Mouse (Mus musculus) heart, embryonic 16.5 days (tissue): Measurements from ENCODE around the gene Gpr87. TPM values are rescaled to one million over a fixed set of nuclear protein-coding genes. Genes with fewer than 3 reads are reported as not detected.
A peak's percentile ranks its signal among the peaks of the same experiment; 100 is the strongest.

ENCODE experiments used
- ATAC-seq: fragments of 200-750 bp; cut with Nextera tagmentation; replicated peaks from 2 replicates; pipeline ENCODE4 v1.8.0; 2017; ENCODE audit warnings: moderate number of reproducible peaks; ENCODE audit not compliant: insufficient read depth, low FRiP score; ENCODE audit errors: extremely low read depth
- H3K27ac ChIP-seq: fragments of 300-500 bp; sonication (generic); 2 replicates; pipeline ENCODE4 v1.5.1; 2014; ENCODE audit warnings: mild to moderate bottlenecking, low read length, control low read depth, moderate library complexity
- H3K27me3 ChIP-seq: fragments of 300-500 bp; sonication (generic); 2 replicates; pipeline ENCODE4 v1.6.1; 2014; ENCODE audit warnings: low read length, mixed read lengths; ENCODE audit not compliant: control insufficient read depth, insufficient read depth
- H3K36me3 ChIP-seq: fragments of 300-500 bp; sonication (generic); 2 replicates; pipeline ENCODE4 v1.6.1; 2014; ENCODE audit not compliant: control insufficient read depth, insufficient read depth
- H3K4me1 ChIP-seq: fragments of 300-500 bp; sonication (generic); 2 replicates; pipeline ENCODE4 v1.6.1; 2014; ENCODE audit warnings: low read length, mixed read lengths; ENCODE audit not compliant: control insufficient read depth, insufficient read depth
- H3K4me2 ChIP-seq: fragments of 300-500 bp; sonication (generic); 2 replicates; pipeline ENCODE4 v1.6.1; 2014; ENCODE audit warnings: low read depth, mild to moderate bottlenecking, control low read depth, low read length
- H3K4me3 ChIP-seq: fragments of 300-500 bp; sonication (generic); 2 replicates; pipeline ENCODE4 v1.5.1; 2014; ENCODE audit warnings: mild to moderate bottlenecking, control low read depth, low read length
- H3K9ac ChIP-seq: fragments of 300-500 bp; sonication (generic); 2 replicates; pipeline ENCODE4 v1.6.1; 2014; ENCODE audit warnings: low read length, control low read depth
- H3K9me3 ChIP-seq: fragments of 300-500 bp; sonication (generic); replicated peaks from 2 replicates; pipeline ENCODE4 v1.6.1; 2016; ENCODE audit warnings: low read length; ENCODE audit not compliant: control insufficient read depth
- WGBS: fragments of 180-500 bp; shearing (Covaris S2); extraction: QIAGEN DNeasy Blood & Tissue Kit; methylation state at CpG from one replicate; pipeline ENCODE4 v1.1.7; 2014; 5-methylcytosine and 5-hydroxymethylcytosine counted together
- polyA plus RNA-seq: library from polyadenylated mRNA; unstranded; fragments of >200 nt; fragmentation: Nextera tagmentation; extraction: Ambion mirVana; gene quantifications from 2 replicates; pipeline ENCODE4 v1.2.1, GENCODE M21; 2015

Gene Gpr87
- polyA plus RNA-seq, 1 experiment from 2014 or later = 1.1 TPM

GRCm38 (mm10) chr3:59175234-59175633, 19.7 kb downstream of the Gpr87 start:
- H3K9ac ChIP-seq = no peak overlapping the region
- no peaks in the 10 kb centered on the region for H3K9me3 ChIP-seq
- ATAC-seq = peak; percentile 55
- no peaks in the 10 kb centered on the region for H3K27me3 ChIP-seq
- peaks cover 11% of the 10 kb centered on the region for H3K4me1 ChIP-seq
- WGBS = 32% methylated on average over 5 of the region's 5 CpGs
- H3K36me3 ChIP-seq = no peaks in the 10 kb centered on the region
- H3K4me2 ChIP-seq = no peak overlapping the region
- H3K4me3 ChIP-seq = no peak overlapping the region
- no peak overlapping the region for H3K27ac ChIP-seq

- ATAC-seq = no peak
- Histone ChIP-seq H3K4me3 (no peak overlapping the region), H3K4me2 (no peak overlapping the region), H3K27ac (no peak overlapping the region), H3K4me1 (peaks cover 12% of the 10 kb centered on the region), H3K9ac (no peak overlapping the region), H3K27me3 (no peaks in the 10 kb centered on the region), H3K9me3 (no peaks in the 10 kb centered on the region), H3K36me3 (no peaks in the 10 kb centered on the region)
- 75% methylated on average over 6 of the region's 6 CpGs for WGBS
Observed at GRCm38 (mm10) chr3:59174426-59175154, 20.3 kb downstream of the Gpr87 start.

GRCm38 (mm10) chr3:59169921-59170627, 24.8 kb downstream of the Gpr87 start:
- H3K9ac ChIP-seq = no peak overlapping the region
- no peak overlapping the region for H3K4me2 ChIP-seq
- 0 out of 2 replicates have a peak, but pooled peaks cover 4% of the 10 kb centered on the region for H3K4me1 ChIP-seq
- H3K27me3 ChIP-seq = no peaks in the 10 kb centered on the region
- no peak overlapping the region for H3K4me3 ChIP-seq
- peak overlapping the region; percentile 1; the same call in 1 of the 2 replicates for H3K27ac ChIP-seq
- WGBS = 33% methylated on average over 2 of the region's 2 CpGs
- H3K36me3 ChIP-seq = no peaks in the 10 kb centered on the region
- ATAC-seq = no peak
- no peaks in the 10 kb centered on the region for H3K9me3 ChIP-seq

- H3K9me3 ChIP-seq = no peaks in the 10 kb centered on the region
- H3K4me1 ChIP-seq = 0 out of 2 replicates have a peak, but pooled peaks cover 4% of the 10 kb centered on the region
- ATAC-seq = peak; percentile 62; the same call in 1 of the 2 replicates
- H3K4me2 ChIP-seq = no peak overlapping the region
- H3K36me3 ChIP-seq = no peaks in the 10 kb centered on the region
- H3K27ac ChIP-seq = no peak overlapping the region
- H3K27me3 ChIP-seq = no peaks in the 10 kb centered on the region
- no peak overlapping the region for H3K9ac ChIP-seq
- 75% methylated on average over 4 of the region's 4 CpGs for WGBS
- H3K4me3 ChIP-seq = no peak overlapping the region
Observed at GRCm38 (mm10) chr3:59169215-59169614, 25.7 kb downstream of the Gpr87 start.

- H3K4me3 ChIP-seq = no peak overlapping the region
- H3K4me2 ChIP-seq = no peak overlapping the region
- H3K27me3 ChIP-seq = no peaks in the 10 kb centered on the region
- H3K27ac ChIP-seq = no peak overlapping the region
- ATAC-seq = no peak
- no peaks in the 10 kb centered on the region for H3K9me3 ChIP-seq
- 87% methylated on average over 6 of the region's 6 CpGs for WGBS
- H3K9ac ChIP-seq = no peak overlapping the region
- no peaks in the 10 kb centered on the region for H3K36me3 ChIP-seq
- 0 out of 2 replicates have a peak, but pooled peaks cover 4% of the 10 kb centered on the region for H3K4me1 ChIP-seq
Observed at GRCm38 (mm10) chr3:59168476-59168875, 26.4 kb downstream of the Gpr87 start.

- H3K27ac ChIP-seq = no peak overlapping the region
- H3K9me3 ChIP-seq = no peaks in the 10 kb centered on the region
- WGBS = 59% methylated on average over 2 of the region's 2 CpGs
- H3K4me3 ChIP-seq = no peak overlapping the region
- H3K4me2 ChIP-seq = no peak overlapping the region
- no peaks in the 10 kb centered on the region for H3K36me3 ChIP-seq
- no peak overlapping the region for H3K9ac ChIP-seq
- 0 out of 2 replicates have a peak, but pooled peaks cover 4% of the 10 kb centered on the region for H3K4me1 ChIP-seq
- no peaks in the 10 kb centered on the region for H3K27me3 ChIP-seq
- no peak for ATAC-seq
Observed at GRCm38 (mm10) chr3:59167417-59168054, 27.4 kb downstream of the Gpr87 start.

- no peak overlapping the region for H3K4me3 ChIP-seq
- H3K9me3 ChIP-seq = no peaks in the 10 kb centered on the region
- H3K27ac ChIP-seq = no peak overlapping the region
- H3K9ac ChIP-seq = no peak overlapping the region
- no peaks in the 10 kb centered on the region for H3K4me1 ChIP-seq
- ATAC-seq = no peak
- no peaks in the 10 kb centered on the region for H3K36me3 ChIP-seq
- no peak overlapping the region for H3K4me2 ChIP-seq
- no peaks in the 10 kb centered on the region for H3K27me3 ChIP-seq
- WGBS = 75% methylated on average over 1 of the region's 1 CpGs
Observed at GRCm38 (mm10) chr3:59160465-59160864, 34.4 kb downstream of the Gpr87 start.

- WGBS = 94% methylated on average over 5 of the region's 5 CpGs
Observed at GRCm38 (mm10) chr3:59157048-59157447, 37.9 kb downstream of the Gpr87 start.

GRCm38 (mm10) chr3:59155404-59155803, 39.5 kb downstream of the Gpr87 start:
- 93% methylated on average over 6 of the region's 6 CpGs for WGBS
- Histone ChIP-seq H3K27me3 (no peaks in the 10 kb centered on the region), H3K36me3 (no peaks in the 10 kb centered on the region), H3K27ac (no peak overlapping the region), H3K4me2 (no peak overlapping the region), H3K4me3 (no peak overlapping the region), H3K9me3 (no peaks in the 10 kb centered on the region), H3K4me1 (no peaks in the 10 kb centered on the region), H3K9ac (no peak overlapping the region)
- no peak for ATAC-seq

More at GRCm38 (mm10) chr3:59157048-59157447, 37.9 kb downstream of the Gpr87 start:
- Histone ChIP-seq H3K9me3 (no peaks in the 10 kb centered on the region), H3K4me1 (no peaks in the 10 kb centered on the region), H3K9ac (no peak overlapping the region), H3K27ac (no peak overlapping the region), H3K4me3 (no peak overlapping the region), H3K27me3 (no peaks in the 10 kb centered on the region), H3K36me3 (no peaks in the 10 kb centered on the region), H3K4me2 (no peak overlapping the region)
- ATAC-seq = no peak
